Mouse (Mus musculus) heart, postnatal 10 days (tissue): ENCODE measurements at regions not wholly inside any gene's neighbourhood (a gene's known extent, or its start where the extent isn't known, plus 50 kb on each side); places are given as distances from the start of the nearest gene placed in this dataset.

Source experiments
- DNase-seq, 2 experiments: peaks; one replicate each; pipeline ENCODE4 v3.0.0; 2021
- intact Hi-C: fragments of 180-260 bp; cut with DNase I; formaldehyde crosslinking; loops from one replicate; pipeline ENCODE4 v1.15.1; 2025
- microRNA-seq, 2 experiments: library from miRNA; unstranded; fragments of <30 nt; microRNA quantifications; one replicate each; pipeline ENCODE4 v1.2.0; 2022

DNA sequence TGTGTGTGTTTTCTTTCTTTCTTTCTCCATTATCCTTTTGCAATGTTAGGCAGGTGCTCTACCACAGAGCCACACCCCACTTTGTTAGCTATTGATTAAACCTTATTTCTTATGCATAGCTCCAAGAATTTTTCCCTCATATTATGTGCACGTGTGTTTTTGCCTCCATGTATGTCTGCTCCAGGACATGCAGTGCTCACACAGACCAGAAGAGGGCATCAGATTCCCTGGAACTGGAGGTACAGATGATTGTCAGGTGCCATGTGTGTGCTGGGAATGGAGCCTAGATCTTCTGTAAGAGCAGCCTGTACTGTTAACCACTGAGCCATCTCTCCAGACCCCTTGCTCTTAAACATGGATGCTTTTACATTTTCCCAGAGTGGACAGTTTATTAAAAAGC lies 166.4 kb upstream of the Tshz3 start:
- no peak for DNase-seq
- intact Hi-C loops = no loop called here

DNA sequence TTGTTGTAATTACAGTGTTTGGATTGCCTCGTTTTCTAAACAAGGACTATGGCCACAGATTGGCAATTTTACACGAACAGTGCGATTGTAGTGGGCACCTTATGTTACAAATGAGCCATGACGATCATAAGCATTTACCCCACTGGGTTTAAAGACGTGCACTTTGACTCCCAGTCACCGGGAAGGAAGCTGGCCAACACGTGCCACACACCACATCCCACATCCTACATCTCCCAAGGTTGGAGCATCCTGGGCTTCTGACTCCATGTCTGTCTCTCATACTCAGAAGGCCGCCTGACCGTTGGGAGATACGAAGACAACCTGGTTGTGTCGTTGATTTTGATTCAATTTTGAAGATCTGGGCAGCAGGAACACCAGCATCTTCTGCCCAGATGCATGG lies 159.8 kb upstream of the Tshz3 start:
- intact Hi-C loops = no loop called here
- no peak for DNase-seq

DNA sequence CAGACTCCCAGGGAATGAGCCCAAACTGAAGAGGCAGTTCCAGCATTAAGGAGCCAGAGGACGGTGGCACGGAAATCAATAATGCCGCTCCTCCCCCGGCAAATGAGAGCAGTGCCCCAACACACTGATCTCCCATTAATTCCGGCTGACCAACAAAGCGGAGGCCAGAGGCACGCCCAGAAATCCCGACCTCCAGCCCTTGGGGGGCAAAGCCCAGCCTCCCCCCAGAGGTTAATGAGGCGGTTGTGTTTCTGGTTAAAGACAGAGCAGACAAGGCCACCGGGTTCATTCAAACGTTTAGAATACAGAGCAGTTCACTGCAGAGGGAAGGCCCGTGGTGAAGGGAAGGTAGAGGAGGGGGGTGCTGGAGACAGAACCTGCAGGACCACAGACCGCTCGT lies 149.9 kb upstream of the Tshz3 start:
- no peak for DNase-seq
- intact Hi-C loops = no loop called here

DNA sequence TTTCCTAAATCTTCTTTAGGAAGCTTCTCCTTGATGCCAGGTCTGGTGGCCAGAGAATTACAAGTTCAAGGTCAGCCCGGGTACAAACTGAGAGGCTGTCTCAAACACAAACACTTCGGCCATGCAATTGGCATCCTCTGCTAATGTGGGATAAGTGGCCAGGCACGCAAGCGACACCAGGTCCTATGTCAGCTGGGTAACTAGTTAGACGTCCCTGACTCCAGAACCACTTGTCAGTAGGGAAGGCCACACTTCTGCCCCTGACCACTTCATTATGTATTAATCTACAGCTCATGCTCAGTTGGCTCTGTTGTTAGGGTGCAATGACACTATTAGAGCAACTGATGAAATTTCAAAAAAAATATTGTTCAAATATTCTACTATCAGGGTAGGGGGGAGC lies 149.5 kb upstream of the Tshz3 start:
- intact Hi-C loops = no loop called here
- no peak for DNase-seq

DNA sequence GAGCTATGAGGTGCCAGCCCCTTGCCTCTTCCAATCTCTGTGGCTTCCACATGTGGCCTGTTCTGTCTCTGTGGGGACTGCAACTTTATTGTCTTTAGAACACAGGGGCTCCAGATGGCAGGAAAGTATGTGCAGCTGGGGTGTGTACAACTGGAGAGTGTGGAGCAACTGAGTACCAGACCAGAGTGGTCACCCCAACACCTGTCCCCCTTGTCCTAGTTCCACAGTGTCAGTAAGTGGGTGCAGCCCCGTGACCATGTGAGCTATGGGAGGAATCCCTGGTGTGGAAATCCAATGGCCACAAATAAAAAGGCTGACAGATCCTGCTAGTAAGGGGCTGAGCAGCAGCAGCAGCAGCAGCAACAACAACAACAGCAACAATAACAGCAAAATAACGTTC lies 126.9 kb upstream of the Tshz3 start:
- intact Hi-C loops = loop anchor here (10.0 kb wide), 1 partner anchor 216 kb away; no protein-coding TSS in a partner anchor
- DNase-seq = no peak

DNA sequence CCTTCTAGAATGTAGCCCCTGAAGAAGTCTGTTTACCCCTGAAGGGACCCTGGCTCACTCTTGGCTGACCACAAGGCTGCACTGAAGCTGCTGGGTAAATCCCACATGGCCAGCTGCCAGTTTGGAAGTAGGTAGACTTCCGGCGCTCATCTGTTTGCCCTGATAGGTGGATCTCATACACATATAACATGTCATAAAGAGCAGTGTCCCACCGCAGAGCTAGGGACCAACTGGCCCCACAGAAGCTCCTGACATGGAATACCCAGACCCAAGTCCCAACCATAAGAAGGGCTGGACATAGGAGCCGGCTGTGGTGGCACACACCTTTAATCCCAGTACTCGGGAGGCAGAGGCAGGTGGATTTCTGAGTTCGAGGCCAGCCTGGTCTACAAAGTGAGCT lies 115.8 kb upstream of the Tshz3 start:
- no peak for DNase-seq
- intact Hi-C loops = no loop called here

DNA sequence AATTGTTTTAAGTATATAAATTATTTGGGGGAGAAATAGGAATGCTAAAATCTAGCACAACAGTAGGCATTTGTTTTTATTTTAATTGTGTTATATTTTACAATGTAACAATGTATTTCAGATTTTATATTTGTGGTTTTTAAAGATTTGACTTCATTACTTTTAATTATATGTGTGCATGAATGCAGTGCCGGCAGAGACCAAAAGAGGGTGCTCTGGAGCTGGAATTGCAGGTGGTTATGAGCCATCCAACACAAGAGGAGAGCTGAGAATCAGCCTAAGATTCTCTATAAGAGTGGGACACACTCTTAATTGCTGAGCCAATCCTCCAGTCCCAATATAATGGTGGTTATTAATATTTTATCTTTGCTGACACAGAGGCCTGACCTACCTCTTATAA lies 112.9 kb upstream of the Tshz3 start:
- intact Hi-C loops = no loop called here
- DNase-seq = no peak

DNA sequence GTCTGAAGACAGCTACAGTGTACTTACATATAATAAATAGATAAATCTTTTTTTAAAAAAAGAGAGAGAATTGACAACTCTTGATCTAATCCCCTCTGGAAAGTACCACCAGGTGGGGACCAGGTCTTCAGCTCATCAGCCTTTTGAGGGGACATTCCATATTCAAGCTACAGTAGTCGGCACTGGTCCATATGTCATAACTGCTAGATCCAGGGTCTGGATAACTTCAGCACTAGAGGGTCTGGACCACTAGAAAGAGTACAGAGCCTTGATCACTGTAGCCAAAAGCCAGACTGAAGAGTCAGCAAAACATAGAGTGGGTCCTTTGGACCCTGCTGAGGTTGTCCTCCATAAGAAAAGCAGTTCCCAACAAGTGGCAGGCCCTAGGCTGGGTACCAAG lies 106.4 kb upstream of the Tshz3 start:
- intact Hi-C loops = no loop called here
- DNase-seq = no peak

DNA sequence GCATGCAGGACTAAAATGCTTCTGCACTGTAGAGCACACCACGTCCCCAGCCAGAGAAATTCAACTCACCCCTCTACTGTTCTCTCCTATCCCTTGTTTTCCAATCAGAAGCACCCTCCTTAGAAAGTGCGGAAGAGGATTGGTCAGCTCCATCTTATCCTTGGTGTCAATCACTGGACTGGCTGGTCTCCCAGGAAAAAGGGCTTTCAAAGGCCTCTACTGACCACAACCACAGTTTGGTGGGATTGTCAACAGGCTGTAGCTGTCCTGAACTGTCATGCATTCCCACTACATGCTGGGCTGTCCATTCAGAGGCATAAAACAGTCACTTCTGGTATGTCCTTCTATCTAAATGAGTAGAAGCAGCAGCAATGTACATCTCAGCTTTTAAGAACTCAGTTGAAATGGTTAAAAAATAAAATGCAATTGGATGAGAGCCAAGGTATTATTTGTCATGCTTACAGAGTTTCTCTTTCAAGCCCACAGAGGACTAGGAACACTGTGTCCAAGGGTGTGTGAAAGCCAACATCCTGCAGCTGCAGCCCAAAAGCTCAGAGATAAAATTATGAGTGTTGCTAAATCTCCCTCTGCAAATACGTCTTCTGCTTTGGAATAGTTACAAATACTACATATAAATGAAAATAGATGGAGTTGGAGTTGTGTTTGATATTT lies 101.2 kb upstream of the Tshz3 start:
- intact Hi-C loops = no loop called here
- DNase-seq = peak; percentile 37 to 47

DNA sequence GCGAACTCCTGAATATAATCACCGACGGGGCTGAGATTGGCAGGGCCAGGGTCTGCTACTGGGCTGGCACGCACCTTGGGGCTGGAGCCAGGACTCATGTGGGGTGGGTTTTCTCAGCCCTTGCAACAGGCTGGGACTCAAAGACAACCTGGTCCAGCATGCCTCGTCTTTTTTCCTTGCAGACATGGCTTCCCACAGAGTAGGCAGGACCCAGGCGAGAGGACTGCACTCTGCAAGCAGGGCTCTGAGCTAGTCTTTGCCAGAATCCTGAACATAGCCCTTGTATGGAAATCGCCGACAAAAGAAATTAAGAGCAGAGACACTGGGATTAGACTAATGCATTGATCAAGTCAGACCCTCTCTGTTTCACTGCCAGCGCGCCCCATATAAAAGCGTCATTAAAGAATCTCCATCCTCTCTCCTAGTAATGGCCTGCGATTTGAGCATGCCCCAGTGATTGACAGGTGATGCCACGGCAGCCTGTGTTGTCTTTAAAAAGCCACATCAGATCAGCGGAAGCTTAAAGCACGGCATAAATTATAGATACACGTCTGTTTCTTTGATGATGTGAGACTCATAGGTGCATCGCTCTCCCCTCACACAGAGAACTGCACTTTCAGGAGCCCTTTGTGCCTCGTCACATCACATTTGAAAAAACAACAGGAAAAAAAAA lies 92.8 kb upstream of the Tshz3 start:
- no peak for DNase-seq
- intact Hi-C loops = loop anchor here (5.0 kb wide), 1 partner anchor 57 kb away; no protein-coding TSS in a partner anchor

DNA sequence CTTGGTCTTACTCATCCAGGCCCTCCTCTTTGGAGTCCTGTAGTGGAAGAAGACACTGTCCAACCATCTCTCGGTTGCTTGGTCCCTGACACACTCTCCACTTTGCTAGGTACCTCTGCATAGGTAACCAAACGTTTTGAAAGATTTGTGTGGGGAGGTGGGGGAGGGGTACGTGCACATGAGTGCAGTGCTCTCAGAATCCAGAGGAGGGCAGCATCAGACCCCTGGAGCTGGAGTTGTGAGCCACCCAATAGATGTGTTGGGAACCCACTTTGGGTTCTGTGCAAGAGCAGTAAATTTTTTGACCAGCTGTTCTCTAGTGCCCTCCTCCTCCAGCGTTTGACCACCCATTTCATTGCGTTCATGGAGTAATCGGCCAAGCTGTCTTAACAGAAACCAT lies 77.7 kb upstream of the Tshz3 start:
- intact Hi-C loops = no loop called here
- DNase-seq = no peak

DNA sequence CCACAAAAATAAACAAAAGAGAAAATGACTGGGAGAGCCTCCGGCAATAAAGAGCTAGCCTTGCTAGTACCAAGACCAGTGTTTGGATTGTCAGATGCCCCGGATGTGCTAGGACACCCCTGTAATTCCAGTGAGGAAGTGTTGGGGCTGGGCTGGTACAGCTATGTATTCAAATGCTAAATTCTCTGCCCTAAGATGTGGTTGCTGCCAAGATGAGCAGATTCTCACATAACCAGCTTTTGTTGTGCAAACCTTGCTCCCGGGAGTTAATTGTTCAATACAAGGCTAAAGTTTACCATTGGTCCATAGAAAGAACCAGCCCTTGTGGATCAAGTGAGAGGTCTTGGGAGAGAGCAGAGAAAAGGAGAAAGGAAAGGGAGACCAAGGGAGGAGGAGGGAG lies 53.7 kb upstream of the Tshz3 start:
- DNase-seq = no peak
- intact Hi-C loops = no loop called here

Small RNA genes in the stretch of these regions (microRNA-seq; reads per million reads assigned to microRNA genes)
- 0 reads per million in 2 experiments for gene Gm25247
